Mouse (Mus musculus): ENCODE measurements around the gene Birc6. TPM values are rescaled to one million over a fixed set of nuclear protein-coding genes. Genes with fewer than 3 reads are reported as not detected.
A peak's percentile ranks its signal among the peaks of the same experiment; 100 is the strongest.

The Birc6 gene
- polyA plus RNA-seq, 1 experiment from 2014 or later, result 90.6 TPM

DNA sequence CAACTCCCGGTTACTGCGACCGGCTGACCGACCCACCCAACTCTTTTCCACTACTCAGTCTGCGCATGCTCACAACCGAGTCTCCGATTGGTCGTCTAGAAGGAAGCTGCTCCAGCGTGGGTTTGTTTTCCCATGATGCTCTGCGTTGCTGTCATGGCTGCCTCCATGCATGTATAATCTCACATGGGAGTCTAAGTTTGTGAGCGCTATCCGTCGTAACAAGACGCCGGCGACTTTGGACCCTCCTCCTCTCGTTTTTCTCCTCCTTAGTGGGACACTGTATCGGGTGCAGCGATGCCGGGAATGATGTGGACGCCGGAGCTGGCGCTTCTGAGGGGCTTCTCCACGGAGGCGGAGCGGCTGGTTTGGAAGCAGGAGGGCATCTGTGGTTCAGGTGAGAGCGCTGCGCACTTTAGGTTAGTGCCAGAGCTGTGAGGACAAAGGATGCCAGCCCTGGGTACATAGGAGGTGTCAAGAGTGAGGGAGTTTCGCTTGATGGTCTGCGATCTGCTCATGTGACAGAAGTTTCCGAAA lies 189.6 kb downstream of the Birc6 start, which contains the start of gene Ttc27:
Gene Ttc27 (plus strand): TSS at position 115 of the 534 bp plus-strand sequence.
- no peaks in the 10 kb centered on the region for H3K27me3 ChIP-seq (replicated peaks; ENCODE audit: control insufficient read depth, insufficient read depth, low read length)
- peak; percentile 98 for DNase-seq (ENCODE audit: low spot score)
- H3K4me3 ChIP-seq (ENCODE audit: low read depth, low read length), result peak within 1 kb of the TSS; percentile 49
- under 1% methylated on average over 31 of the region's 31 CpGs for WGBS
- peak within 1 kb of the TSS; percentile 56 for H3K9ac ChIP-seq (ENCODE audit: low read depth, low read length)
- peak; percentile 94 for ATAC-seq (ENCODE audit: low read depth)
- peaks cover 24% of the 10 kb centered on the region for H3K36me3 ChIP-seq (ENCODE audit: control insufficient read depth, insufficient read depth, low read length)
- H3K4me2 ChIP-seq (ENCODE audit: low read depth, low read length), result peak within 1 kb of the TSS; percentile 74
- no peaks in the 10 kb centered on the region for H3K9me3 ChIP-seq (ENCODE audit: control insufficient read depth, low read length)
- peak within 1 kb of the TSS; percentile 6; the same call in 1 of the 2 replicates for H3K27ac ChIP-seq (replicated peaks; ENCODE audit: low read depth, low read length)
- H3K4me1 ChIP-seq (ENCODE audit: control insufficient read depth, insufficient read depth, low read length), result 0 out of 2 replicates have a peak, but pooled peaks cover 2% of the 10 kb centered on the region

GRCm38 (mm10) chr17:74732872-74733271 lies 204.8 kb downstream of the Birc6 start:
- DNase-seq (ENCODE audit: low spot score), result peak; percentile 24
- ATAC-seq (ENCODE audit: low read depth), result no peak
- no peaks in the 10 kb centered on the region for H3K9me3 ChIP-seq (ENCODE audit: control insufficient read depth, low read length)

GRCm38 (mm10) chr17:74735392-74735791 lies 207.3 kb downstream of the Birc6 start:
- Histone ChIP-seq H3K9me3 (ENCODE audit: control insufficient read depth, low read length) (no peaks in the 10 kb centered on the region), H3K27ac (replicated peaks; ENCODE audit: low read depth, low read length) (no peak overlapping the region), H3K4me3 (ENCODE audit: low read depth, low read length) (no peak overlapping the region), H3K9ac (ENCODE audit: low read depth, low read length) (no peak overlapping the region), H3K27me3 (replicated peaks; ENCODE audit: control insufficient read depth, insufficient read depth, low read length) (no peaks in the 10 kb centered on the region), H3K4me2 (ENCODE audit: low read depth, low read length) (no peak overlapping the region), H3K4me1 (ENCODE audit: control insufficient read depth, insufficient read depth, low read length) (no peaks in the 10 kb centered on the region), H3K36me3 (ENCODE audit: control insufficient read depth, insufficient read depth, low read length) (peaks cover 14% of the 10 kb centered on the region; the same call in 1 of the 2 replicates)
- 89% methylated on average over 11 of the region's 11 CpGs for WGBS
- ATAC-seq (ENCODE audit: low read depth), result no peak
- no peak for DNase-seq (ENCODE audit: low spot score)

More at GRCm38 (mm10) chr17:74732872-74733271, 204.8 kb downstream of the Birc6 start:
- H3K27ac ChIP-seq (replicated peaks; ENCODE audit: low read depth, low read length), result no peak overlapping the region
- H3K4me3 ChIP-seq (ENCODE audit: low read depth, low read length), result no peak overlapping the region
- no peaks in the 10 kb centered on the region for H3K27me3 ChIP-seq (replicated peaks; ENCODE audit: control insufficient read depth, insufficient read depth, low read length)
- no peak overlapping the region for H3K4me2 ChIP-seq (ENCODE audit: low read depth, low read length)
- H3K4me1 ChIP-seq (ENCODE audit: control insufficient read depth, insufficient read depth, low read length), result no peaks in the 10 kb centered on the region
- 0 out of 2 replicates have a peak, but pooled peaks cover 15% of the 10 kb centered on the region for H3K36me3 ChIP-seq (ENCODE audit: control insufficient read depth, insufficient read depth, low read length)
- H3K9ac ChIP-seq (ENCODE audit: low read depth, low read length), result no peak overlapping the region

DNA sequence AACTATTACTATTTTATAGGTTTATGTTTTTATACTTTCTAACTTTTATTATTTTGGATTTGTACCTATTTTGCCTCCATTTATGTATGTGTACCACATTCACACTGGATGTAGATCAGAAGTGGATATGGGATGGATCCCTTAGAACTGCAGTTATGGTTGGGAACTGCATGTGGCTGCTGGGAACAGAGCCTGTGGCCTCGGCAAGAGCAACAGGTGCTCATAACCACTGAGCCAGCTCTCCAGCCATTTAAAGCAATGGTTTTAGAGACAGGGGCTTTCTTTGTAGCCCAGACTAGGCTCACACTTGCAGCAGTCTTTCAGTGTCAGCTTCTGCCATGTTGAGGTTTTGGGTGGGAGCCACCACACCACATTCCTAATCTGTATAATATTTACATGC lies 221.6 kb downstream of the Birc6 start:
- no peak for DNase-seq (ENCODE audit: low spot score)
- WGBS, result 71% methylated on average over 1 of the region's 1 CpGs
- no peak for ATAC-seq (ENCODE audit: low read depth)

GRCm38 (mm10) chr17:74751026-74751425 lies 222.9 kb downstream of the Birc6 start:
- Histone ChIP-seq H3K9me3 (ENCODE audit: control insufficient read depth, low read length) (no peaks in the 10 kb centered on the region), H3K4me2 (ENCODE audit: low read depth, low read length) (no peak overlapping the region), H3K36me3 (ENCODE audit: control insufficient read depth, insufficient read depth, low read length) (no peaks in the 10 kb centered on the region), H3K4me1 (ENCODE audit: control insufficient read depth, insufficient read depth, low read length) (no peaks in the 10 kb centered on the region), H3K27me3 (replicated peaks; ENCODE audit: control insufficient read depth, insufficient read depth, low read length) (no peaks in the 10 kb centered on the region), H3K4me3 (ENCODE audit: low read depth, low read length) (no peak overlapping the region), H3K27ac (replicated peaks; ENCODE audit: low read depth, low read length) (no peak overlapping the region), H3K9ac (ENCODE audit: low read depth, low read length) (no peak overlapping the region)
- ATAC-seq (ENCODE audit: low read depth), result no peak
- no peak for DNase-seq (ENCODE audit: low spot score)
- WGBS, result 90% methylated on average over 4 of the region's 4 CpGs

More for the DNA sequence above, 221.6 kb downstream of the Birc6 start:
- Histone ChIP-seq H3K9ac (ENCODE audit: low read depth, low read length) (no peak overlapping the region), H3K27me3 (replicated peaks; ENCODE audit: control insufficient read depth, insufficient read depth, low read length) (no peaks in the 10 kb centered on the region), H3K27ac (replicated peaks; ENCODE audit: low read depth, low read length) (no peak overlapping the region), H3K4me1 (ENCODE audit: control insufficient read depth, insufficient read depth, low read length) (no peaks in the 10 kb centered on the region), H3K36me3 (ENCODE audit: control insufficient read depth, insufficient read depth, low read length) (0 out of 2 replicates have a peak, but pooled peaks cover 4% of the 10 kb centered on the region), H3K4me3 (ENCODE audit: low read depth, low read length) (no peak overlapping the region), H3K4me2 (ENCODE audit: low read depth, low read length) (no peak overlapping the region), H3K9me3 (ENCODE audit: control insufficient read depth, low read length) (no peaks in the 10 kb centered on the region)

Other genes with a start within 250 kb of the Birc6 start
- gene Memo1, start 232.8 kb upstream of the Birc6 start, polyA plus RNA-seq (2014; fragmentation: Nextera tagmentation; extraction: Ambion mirVana), result 94.9 and 102 TPM in 2 replicates
- 174 and 186 TPM in 2 replicates for gene Dpy30, start 204.4 kb upstream of the Birc6 start, polyA plus RNA-seq (2014; fragmentation: Nextera tagmentation; extraction: Ambion mirVana)
- gene Spast, start 189.3 kb upstream of the Birc6 start, polyA plus RNA-seq (2014; fragmentation: Nextera tagmentation; extraction: Ambion mirVana), result 23.3 and 24.9 TPM in 2 replicates
- gene Slc30a6, start 132.7 kb upstream of the Birc6 start, polyA plus RNA-seq (2014; fragmentation: Nextera tagmentation; extraction: Ambion mirVana), result 35.0 and 38.4 TPM in 2 replicates
- 0.22 and 0.38 TPM in 2 replicates for gene Nlrc4, start 69.2 kb upstream of the Birc6 start, polyA plus RNA-seq (2014; fragmentation: Nextera tagmentation; extraction: Ambion mirVana)
- gene Yipf4, start 38.8 kb upstream of the Birc6 start, polyA plus RNA-seq (2014; fragmentation: Nextera tagmentation; extraction: Ambion mirVana), result 66.2 and 78.1 TPM in 2 replicates
- 21.2 and 23.5 TPM in 2 replicates for gene Ttc27, start 189.4 kb downstream of the Birc6 start, polyA plus RNA-seq (2014; fragmentation: Nextera tagmentation; extraction: Ambion mirVana)